Mouse (Mus musculus) hindbrain, embryonic 14.5 days (tissue): ENCODE results near the gene Wfdc2. TPM values are rescaled to one million over a fixed set of nuclear protein-coding genes. Genes with fewer than 3 reads are reported as not detected.

Experiments
- ATAC-seq: fragments of 200-750 bp; cut with Nextera tagmentation; 2 replicates; pipeline ENCODE4 v1.8.0; 2017; ENCODE audit warnings: moderate number of reproducible peaks, mild to moderate bottlenecking, moderate TSS enrichment, moderate library complexity; ENCODE audit not compliant: low FRiP score
- DNase-seq: peaks from one replicate; pipeline ENCODE4 v3.0.0-alpha.2; 2015; ENCODE audit warnings: low spot score
- H3K27ac ChIP-seq: fragments of 300-500 bp; sonication (generic); 2 replicates; pipeline ENCODE4 v1.5.1; 2014; ENCODE audit warnings: mild to moderate bottlenecking, moderate library complexity
- H3K27me3 ChIP-seq: fragments of 300-500 bp; sonication (generic); 2 replicates; pipeline ENCODE4 v1.6.1; 2014; ENCODE audit warnings: mild to moderate bottlenecking, low read length, mixed read lengths; ENCODE audit not compliant: control insufficient read depth, insufficient read depth
- H3K36me3 ChIP-seq: fragments of 300-500 bp; sonication (generic); replicated peaks from 2 replicates; pipeline ENCODE4 v1.6.1; 2014; ENCODE audit not compliant: control insufficient read depth, insufficient read depth
- H3K4me1 ChIP-seq: fragments of 300-500 bp; sonication (generic); replicated peaks from 2 replicates; pipeline ENCODE4 v1.6.1; 2014; ENCODE audit warnings: antibody characterized with exemption, low read length, mixed read lengths; ENCODE audit not compliant: control insufficient read depth, insufficient read depth
- H3K4me2 ChIP-seq: fragments of 300-500 bp; sonication (generic); replicated peaks from 2 replicates; pipeline ENCODE4 v1.6.1; 2014; ENCODE audit warnings: mild to moderate bottlenecking, moderate library complexity
- H3K4me3 ChIP-seq: fragments of 300-500 bp; sonication (generic); replicated peaks from 2 replicates; pipeline ENCODE4 v1.5.1; 2014; ENCODE audit warnings: mild to moderate bottlenecking, low read length
- H3K9ac ChIP-seq: fragments of 300-500 bp; sonication (generic); 2 replicates; pipeline ENCODE4 v1.6.1; 2014
- H3K9me3 ChIP-seq: fragments of 300-500 bp; sonication (generic); 2 replicates; pipeline ENCODE4 v1.6.1; 2016; ENCODE audit warnings: low read length; ENCODE audit not compliant: control insufficient read depth
- WGBS: fragments of 180-500 bp; shearing (Covaris S2); extraction: QIAGEN DNeasy Blood & Tissue Kit; methylation state at CpG from one replicate; pipeline ENCODE4 v1.1.7; 2014; 5-methylcytosine and 5-hydroxymethylcytosine counted together
- polyA plus RNA-seq: library from polyadenylated mRNA; unstranded; fragments of >200 nt; fragmentation: Nextera tagmentation; extraction: Ambion mirVana; gene quantifications from 2 replicates; pipeline ENCODE4 v1.2.1, GENCODE M21; 2014

The Wfdc2 gene
- polyA plus RNA-seq, 1 experiment from 2014 or later, result 4.0 TPM

GRCm38 (mm10) chr2:164521841-164522240 is 40.4 kb upstream of the Wfdc2 start:
- no peak for DNase-seq
- H3K4me3 ChIP-seq, result no peak overlapping the region
- H3K4me2 ChIP-seq, result 0 out of 2 replicates have a peak overlapping the region, but pooled peaks have one; percentile 7
- no peaks in the 10 kb centered on the region for H3K27me3 ChIP-seq
- ATAC-seq, result no peak
- no peaks in the 10 kb centered on the region for H3K9me3 ChIP-seq
- no peak overlapping the region for H3K9ac ChIP-seq
- H3K36me3 ChIP-seq, result no peaks in the 10 kb centered on the region
- 14% methylated on average over 11 of the region's 11 CpGs for WGBS
- H3K4me1 ChIP-seq, result no peaks in the 10 kb centered on the region; the same call in 1 of the 2 replicates
- H3K27ac ChIP-seq, result no peak overlapping the region

DNA sequence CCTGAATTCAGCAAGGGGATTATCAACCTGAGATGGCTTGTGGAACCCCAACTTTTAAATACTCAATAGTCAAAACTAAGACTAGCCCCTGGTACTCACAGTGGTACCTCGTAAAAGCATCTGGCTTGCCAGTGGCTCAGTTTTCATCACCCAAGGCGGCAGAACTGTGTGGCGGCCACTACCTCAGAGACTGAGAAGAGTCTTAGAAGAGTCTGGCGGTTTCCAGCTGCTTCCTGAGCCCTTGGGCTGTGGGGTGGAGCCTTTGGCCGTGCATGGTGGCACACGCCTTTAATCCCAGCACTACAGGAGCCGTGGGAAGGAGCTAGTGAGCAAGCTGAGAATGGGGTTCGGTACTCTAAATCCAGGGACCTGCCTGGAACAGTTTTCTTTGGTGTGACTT is 39.9 kb upstream of the Wfdc2 start:
- no peaks in the 10 kb centered on the region for H3K36me3 ChIP-seq
- H3K4me1 ChIP-seq, result no peaks in the 10 kb centered on the region; the same call in 1 of the 2 replicates
- DNase-seq, result no peak
- no peaks in the 10 kb centered on the region for H3K27me3 ChIP-seq
- H3K9me3 ChIP-seq, result no peaks in the 10 kb centered on the region
- H3K4me2 ChIP-seq, result no peak overlapping the region
- no peak overlapping the region for H3K4me3 ChIP-seq
- no peak overlapping the region for H3K9ac ChIP-seq
- no peak overlapping the region for H3K27ac ChIP-seq
- 34% methylated on average over 8 of the region's 8 CpGs for WGBS
- ATAC-seq, result no peak

GRCm38 (mm10) chr2:164523301-164523773 is 38.9 kb upstream of the Wfdc2 start:
- Histone ChIP-seq H3K4me3 (no peak overlapping the region), H3K36me3 (no peaks in the 10 kb centered on the region), H3K27ac (no peak overlapping the region), H3K27me3 (no peaks in the 10 kb centered on the region), H3K4me2 (no peak overlapping the region), H3K9me3 (no peaks in the 10 kb centered on the region), H3K9ac (no peak overlapping the region), H3K4me1 (no peaks in the 10 kb centered on the region; the same call in 1 of the 2 replicates)
- ATAC-seq (no peak), DNase-seq (no peak)
- 80% methylated on average over 10 of the region's 10 CpGs for WGBS

DNA sequence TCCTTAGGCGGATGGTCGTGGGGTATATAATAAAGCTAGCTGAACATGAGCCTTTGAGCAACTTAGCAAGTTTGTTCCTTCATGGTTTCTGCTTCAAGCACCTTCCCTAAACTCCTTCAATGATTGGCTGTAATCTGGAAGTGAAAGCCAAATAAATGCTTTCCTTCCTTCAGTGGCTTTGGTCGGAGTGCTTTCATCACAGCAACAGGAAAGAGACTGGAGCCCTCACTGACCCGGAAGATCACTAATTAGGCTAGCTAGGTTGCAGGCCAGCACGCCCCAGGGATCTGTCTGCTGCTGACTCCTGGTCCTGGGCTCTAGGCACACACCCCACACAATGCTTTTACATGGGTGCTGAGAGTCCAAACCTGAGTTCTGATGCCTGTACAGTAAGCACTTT is 33.7 kb upstream of the Wfdc2 start:
- Histone ChIP-seq H3K27ac (no peak overlapping the region), H3K4me1 (no peaks in the 10 kb centered on the region), H3K9ac (no peak overlapping the region), H3K9me3 (no peaks in the 10 kb centered on the region), H3K4me3 (no peak overlapping the region), H3K4me2 (no peak overlapping the region), H3K36me3 (no peaks in the 10 kb centered on the region), H3K27me3 (no peaks in the 10 kb centered on the region)
- 76% methylated on average over 5 of the region's 5 CpGs for WGBS
- ATAC-seq (no peak), DNase-seq (no peak)

DNA sequence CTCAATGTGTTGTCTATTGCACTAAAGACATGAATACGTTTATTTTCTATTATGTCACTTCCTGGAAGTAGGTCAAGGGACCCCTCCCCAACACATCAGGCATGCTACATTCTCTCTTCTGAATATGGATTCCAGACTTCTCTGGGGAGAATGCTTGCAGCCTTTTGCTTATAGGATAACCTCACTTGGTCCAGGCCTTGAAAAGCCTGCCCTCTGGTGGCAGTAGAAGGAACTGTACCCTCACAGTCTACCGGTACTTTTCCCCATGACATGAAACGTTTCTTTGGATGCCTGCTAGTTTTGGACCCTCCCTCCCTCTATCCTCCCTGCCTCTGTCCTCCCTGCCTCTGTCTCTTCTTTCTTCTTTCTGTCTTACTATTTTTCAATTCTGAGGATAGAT is 31.0 kb upstream of the Wfdc2 start:
- Histone ChIP-seq H3K27ac (no peak overlapping the region), H3K4me1 (no peaks in the 10 kb centered on the region), H3K36me3 (no peaks in the 10 kb centered on the region), H3K4me3 (no peak overlapping the region), H3K9ac (no peak overlapping the region), H3K9me3 (no peaks in the 10 kb centered on the region), H3K4me2 (no peak overlapping the region), H3K27me3 (no peaks in the 10 kb centered on the region)
- 7% methylated on average over 3 of the region's 3 CpGs for WGBS
- ATAC-seq (no peak), DNase-seq (peak; percentile 82)

- no peaks in the 10 kb centered on the region for H3K27me3 ChIP-seq
- ATAC-seq, result no peak
- H3K9ac ChIP-seq, result no peak overlapping the region
- H3K4me2 ChIP-seq, result no peak overlapping the region
- no peak overlapping the region for H3K27ac ChIP-seq
- no peaks in the 10 kb centered on the region for H3K36me3 ChIP-seq
- no peaks in the 10 kb centered on the region for H3K9me3 ChIP-seq
- no peaks in the 10 kb centered on the region for H3K4me1 ChIP-seq
- no peak overlapping the region for H3K4me3 ChIP-seq
- WGBS, result 92% methylated on average over 10 of the region's 10 CpGs
- DNase-seq, result no peak
Observed at GRCm38 (mm10) chr2:164534315-164534714, 27.9 kb upstream of the Wfdc2 start.

DNA sequence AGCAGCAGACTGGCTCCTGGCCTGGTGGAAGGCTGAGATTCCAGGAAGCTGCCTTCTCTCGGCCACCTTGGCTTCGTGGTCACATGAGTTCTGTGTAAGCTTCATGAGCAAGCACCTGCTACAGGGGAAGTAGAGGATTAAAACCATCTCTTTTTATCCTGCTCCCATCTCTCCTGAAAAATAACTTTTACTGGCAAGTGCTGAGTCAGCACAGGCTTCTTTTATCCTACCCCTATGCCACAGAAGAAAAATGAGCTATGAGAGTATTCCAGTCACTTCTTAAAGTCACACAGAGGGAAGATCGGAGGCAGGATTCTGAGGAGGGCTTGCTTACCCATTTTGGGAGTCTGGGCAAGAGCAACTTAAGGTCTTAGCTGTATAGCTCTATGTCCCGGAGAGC is 25.2 kb upstream of the Wfdc2 start:
- Histone ChIP-seq H3K4me3 (no peak overlapping the region), H3K36me3 (no peaks in the 10 kb centered on the region), H3K4me2 (no peak overlapping the region), H3K9me3 (no peaks in the 10 kb centered on the region), H3K9ac (no peak overlapping the region), H3K27ac (no peak overlapping the region), H3K4me1 (no peaks in the 10 kb centered on the region), H3K27me3 (no peaks in the 10 kb centered on the region)
- WGBS, result 85% methylated on average over 4 of the region's 4 CpGs
- DNase-seq (no peak), ATAC-seq (no peak)

- H3K27me3 ChIP-seq, result no peaks in the 10 kb centered on the region
- no peak overlapping the region for H3K9ac ChIP-seq
- ATAC-seq (no peak), DNase-seq (no peak)
- H3K4me2 ChIP-seq, result no peak overlapping the region
- H3K9me3 ChIP-seq, result no peaks in the 10 kb centered on the region
- no peaks in the 10 kb centered on the region for H3K36me3 ChIP-seq
- H3K27ac ChIP-seq, result no peak overlapping the region
- no peak overlapping the region for H3K4me3 ChIP-seq
- WGBS, result 47% methylated on average over 8 of the region's 8 CpGs
- H3K4me1 ChIP-seq, result no peaks in the 10 kb centered on the region
Observed at GRCm38 (mm10) chr2:164540652-164541427, 21.4 kb upstream of the Wfdc2 start.

DNA sequence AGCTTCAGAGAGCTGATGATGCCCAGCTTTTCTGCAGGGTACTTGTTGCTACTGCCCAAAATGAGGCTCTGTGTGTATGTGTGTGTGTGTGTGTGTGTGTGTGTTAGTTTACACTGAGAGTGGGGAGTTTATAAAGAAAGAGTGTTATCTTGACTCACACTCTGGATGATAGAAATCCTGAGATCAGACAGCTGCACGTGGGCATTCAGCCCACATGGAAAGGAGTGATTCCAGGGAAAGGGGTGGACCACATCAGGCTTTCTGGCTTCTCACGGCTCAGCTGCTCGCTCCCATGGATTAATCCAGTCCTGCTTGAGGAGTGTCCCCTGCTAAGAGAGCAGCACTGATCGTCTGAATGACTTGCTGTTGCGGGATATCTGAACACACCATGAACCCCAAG is 20.1 kb upstream of the Wfdc2 start:
- no peak overlapping the region for H3K4me2 ChIP-seq
- H3K9ac ChIP-seq, result no peak overlapping the region
- no peaks in the 10 kb centered on the region for H3K9me3 ChIP-seq
- H3K36me3 ChIP-seq, result no peaks in the 10 kb centered on the region
- H3K27ac ChIP-seq, result no peak overlapping the region
- no peak overlapping the region for H3K4me3 ChIP-seq
- 83% methylated on average over 5 of the region's 5 CpGs for WGBS
- no peak for ATAC-seq
- no peak for DNase-seq
- H3K4me1 ChIP-seq, result no peaks in the 10 kb centered on the region
- H3K27me3 ChIP-seq, result no peaks in the 10 kb centered on the region
